Mouse (Mus musculus) ES-Bruce4 (cell line): ENCODE measurements around the gene Mcur1. TPM values are rescaled to one million over a fixed set of nuclear protein-coding genes. Genes with fewer than 3 reads are reported as not detected.

Source experiments
- H3K27ac ChIP-seq: 2 replicates; pipeline ENCODE4 v1.5.1; 2012; ENCODE audit warnings: low read length, inconsistent platforms; ENCODE audit not compliant: insufficient read depth
- H3K27me3 ChIP-seq: 2 replicates; pipeline ENCODE4 v1.6.1; 2012; ENCODE audit warnings: mild to moderate bottlenecking, low read length, inconsistent platforms; ENCODE audit not compliant: control insufficient read depth, poor library complexity, insufficient read depth, severe bottlenecking
- H3K36me3 ChIP-seq: 2 replicates; pipeline ENCODE4 v1.6.1; 2012; ENCODE audit warnings: inconsistent platforms, mild to moderate bottlenecking, low read length, moderate library complexity; ENCODE audit not compliant: control insufficient read depth, poor library complexity, insufficient read depth, severe bottlenecking
- H3K4me1 ChIP-seq: one replicate; pipeline ENCODE4 v1.8.1; 2011; ENCODE audit warnings: low read length; ENCODE audit not compliant: control insufficient read depth, insufficient read depth
- H3K4me3 ChIP-seq: 2 replicates; pipeline ENCODE4 v1.5.1; 2011; ENCODE audit warnings: low read depth, mild to moderate bottlenecking, low read length
- H3K9ac ChIP-seq: 2 replicates; pipeline ENCODE4 v1.6.1; 2012; ENCODE audit warnings: low read depth, mild to moderate bottlenecking, inconsistent platforms; ENCODE audit not compliant: poor library complexity, severe bottlenecking
- H3K9me3 ChIP-seq: replicated peaks from 2 replicates; pipeline ENCODE4 v1.6.1; 2012; ENCODE audit warnings: mild to moderate bottlenecking, low read length, inconsistent platforms; ENCODE audit not compliant: control insufficient read depth, poor library complexity, insufficient read depth, severe bottlenecking
- CTCF ChIP-seq: IDR thresholded peaks from one replicate; pipeline ENCODE4 v1.8.1; 2011; ENCODE audit warnings: low read depth, low read length
- EP300 ChIP-seq: IDR thresholded peaks from 2 replicates; pipeline ENCODE4 v1.6.1; 2011; ENCODE audit warnings: low read depth, low read length; ENCODE audit not compliant: insufficient read depth
- POLR2A ChIP-seq: IDR thresholded peaks from one replicate; pipeline ENCODE4 v1.8.1; 2011; ENCODE audit warnings: low read length; ENCODE audit not compliant: insufficient read depth
- polyA plus RNA-seq: library from polyadenylated mRNA; stranded (reverse); fragments of >200 nt; gene quantifications from 2 replicates; pipeline ENCODE4 v1.2.4, GENCODE M21; 2011; ENCODE audit warnings: low read depth; ENCODE audit not compliant: missing spikeins, insufficient read depth, insufficient read length

Mcur1 gene
- polyA plus RNA-seq, 1 experiment, result 6.1 TPM

DNA sequence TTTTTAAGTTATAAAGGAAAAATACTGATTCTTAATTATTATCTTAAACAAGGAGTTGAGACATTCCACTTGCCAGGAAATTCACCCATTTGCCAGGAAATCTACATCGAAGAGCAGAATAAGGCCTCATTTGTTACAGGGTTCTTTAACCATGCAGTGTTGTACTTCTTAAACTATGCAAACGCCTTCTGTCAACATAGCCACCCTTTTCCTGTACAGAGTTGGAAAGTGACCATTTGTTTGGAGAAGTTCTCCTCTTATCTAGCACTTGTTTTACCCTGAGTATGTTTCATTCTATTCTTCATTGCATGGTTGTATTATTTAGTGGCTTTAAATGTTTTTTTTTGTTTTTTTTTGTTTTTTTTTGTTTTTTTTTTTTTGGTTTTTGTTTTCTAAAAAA, 14.0 kb upstream of the Mcur1 start:
- TF ChIP-seq CTCF (no peak), POLR2A (no peak), EP300 (no peak)
- H3K36me3 ChIP-seq, result no peaks in the 10 kb centered on the region
- no peaks in the 10 kb centered on the region for H3K4me1 ChIP-seq
- H3K4me3 ChIP-seq, result no peak overlapping the region
- H3K27ac ChIP-seq, result no peak overlapping the region
- no peaks in the 10 kb centered on the region for H3K27me3 ChIP-seq
- H3K9me3 ChIP-seq, result no peaks in the 10 kb centered on the region
- H3K9ac ChIP-seq, result no peak overlapping the region

GRCm38 (mm10) chr13:43567141-43567891, 7.3 kb upstream of the Mcur1 start:
- Histone ChIP-seq H3K27ac (no peak overlapping the region), H3K27me3 (no peaks in the 10 kb centered on the region), H3K9ac (no peak overlapping the region), H3K9me3 (no peaks in the 10 kb centered on the region), H3K4me1 (no peaks in the 10 kb centered on the region), H3K36me3 (no peaks in the 10 kb centered on the region), H3K4me3 (no peak overlapping the region)
- TF ChIP-seq EP300 (no peak), CTCF (no peak), POLR2A (no peak)

GRCm38 (mm10) chr13:43566184-43566583, 6.2 kb upstream of the Mcur1 start:
- Histone ChIP-seq H3K4me1 (no peaks in the 10 kb centered on the region), H3K36me3 (no peaks in the 10 kb centered on the region), H3K27ac (no peak overlapping the region), H3K27me3 (no peaks in the 10 kb centered on the region), H3K9me3 (no peaks in the 10 kb centered on the region), H3K4me3 (no peak overlapping the region), H3K9ac (no peak overlapping the region)
- no peak for TF ChIP-seq POLR2A
- no peak for TF ChIP-seq CTCF
- TF ChIP-seq EP300, result no peak

GRCm38 (mm10) chr13:43565346-43565745, 5.4 kb upstream of the Mcur1 start:
- H3K36me3 ChIP-seq, result no peaks in the 10 kb centered on the region
- H3K4me3 ChIP-seq, result no peak overlapping the region
- no peak overlapping the region for H3K9ac ChIP-seq
- TF ChIP-seq POLR2A (no peak), EP300 (no peak), CTCF (peak; percentile 89)
- H3K27me3 ChIP-seq, result no peaks in the 10 kb centered on the region
- no peaks in the 10 kb centered on the region for H3K4me1 ChIP-seq
- H3K9me3 ChIP-seq, result no peaks in the 10 kb centered on the region
- H3K27ac ChIP-seq, result no peak overlapping the region

DNA sequence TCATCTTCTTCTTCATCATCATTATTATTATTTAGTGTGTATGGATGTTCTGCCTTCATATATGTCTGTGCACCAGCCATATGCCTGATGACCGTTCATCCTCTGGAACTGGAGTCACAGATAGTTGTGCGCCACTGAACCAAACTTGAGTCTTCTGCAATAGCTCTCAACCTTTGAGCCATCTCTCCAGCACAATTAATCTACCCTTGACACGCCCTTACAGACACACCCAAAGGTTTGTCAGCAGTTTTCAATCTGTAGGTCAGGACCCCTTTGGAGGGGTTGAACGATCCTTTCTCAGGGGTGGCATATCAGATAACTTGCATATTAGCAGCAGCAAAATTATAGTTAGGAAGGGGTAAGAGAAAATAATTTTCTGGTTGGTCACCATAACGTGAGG, 4.7 kb upstream of the Mcur1 start:
- no peak overlapping the region for H3K9ac ChIP-seq
- H3K4me1 ChIP-seq, result no peaks in the 10 kb centered on the region
- no peaks in the 10 kb centered on the region for H3K9me3 ChIP-seq
- H3K27ac ChIP-seq, result no peak overlapping the region
- H3K27me3 ChIP-seq, result no peaks in the 10 kb centered on the region
- TF ChIP-seq EP300 (no peak), POLR2A (no peak), CTCF (no peak)
- no peak overlapping the region for H3K4me3 ChIP-seq
- H3K36me3 ChIP-seq, result no peaks in the 10 kb centered on the region

DNA sequence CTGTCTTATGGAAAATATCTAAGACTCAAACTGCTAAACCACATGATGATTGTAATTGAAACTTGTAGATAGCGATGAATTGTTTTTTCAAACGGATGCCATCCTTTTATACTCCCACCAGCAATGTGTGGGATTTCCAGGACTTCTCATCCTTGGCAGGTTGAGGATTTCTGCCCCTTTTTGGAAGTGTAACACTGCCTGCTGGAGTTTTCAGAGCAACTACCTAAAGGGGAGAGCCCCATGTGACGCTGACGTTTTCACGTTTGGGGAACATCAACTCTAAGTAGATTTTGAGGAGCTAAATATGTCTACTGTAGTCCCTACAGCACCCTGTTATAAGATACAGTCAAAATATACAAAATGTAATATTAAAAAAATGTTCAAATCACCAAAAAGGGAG, 2.7 kb upstream of the Mcur1 start:
- Histone ChIP-seq H3K9ac (no peak overlapping the region), H3K9me3 (no peaks in the 10 kb centered on the region), H3K4me1 (no peaks in the 10 kb centered on the region), H3K27me3 (peaks cover 4% of the 10 kb centered on the region; the same call in 1 of the 2 replicates), H3K4me3 (no peak overlapping the region), H3K27ac (no peak overlapping the region), H3K36me3 (no peaks in the 10 kb centered on the region)
- TF ChIP-seq EP300, result no peak
- TF ChIP-seq CTCF, result no peak
- TF ChIP-seq POLR2A, result no peak
